ENCODE assay signal across 8 mouse cellular contexts in the genomic region with DNA sequence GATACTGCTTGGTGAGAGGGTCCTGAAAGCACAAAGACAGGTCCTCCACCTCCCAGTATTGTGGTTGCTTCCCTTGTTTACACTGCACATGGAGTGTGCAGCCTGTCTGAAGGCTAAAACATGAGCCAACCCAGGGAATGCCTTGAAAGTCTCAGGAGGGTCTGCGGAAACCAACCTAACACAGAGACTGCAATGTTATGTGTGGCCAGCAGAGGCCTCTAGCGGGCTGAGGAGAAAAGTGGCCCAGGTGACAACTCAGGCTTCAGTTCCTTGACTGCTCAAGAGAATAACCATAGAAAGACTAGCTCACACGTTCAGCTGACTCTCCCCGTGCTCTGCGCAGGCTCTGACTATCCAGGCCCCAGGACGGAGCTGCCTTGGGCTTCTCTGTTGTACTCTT. TPM values are rescaled to one million over a fixed set of nuclear protein-coding genes. Genes with fewer than 3 reads are reported as not detected.
DNase-seq lines count a peak whose midpoint lies in the region; ATAC-seq and TF ChIP-seq lines count a peak whose summit lies in the region.

No protein-coding gene starts in this region.

- DNase-seq in CD4-positive helper T cell, adult 2 months (ENCODE audit: low read depth, low spot score), result peak; percentile 52
- DNase-seq in Patski (ENCODE audit: low read depth, low spot score), result no peak
- peak; percentile 77 for DNase-seq in embryo, embryonic 10.5 days (ENCODE audit: low spot score)
- DNase-seq in heart, adult 8-10 months (ENCODE audit: low spot score), result peak; percentile 33
- peak; percentile 35 for DNase-seq in kidney, adult 2 months
- DNase-seq in liver, postnatal 0 days, result peak; percentile 50
- DNase-seq in yolk sac, embryonic 10.5 days (ENCODE audit: low spot score), result no peak

- no peak overlapping the region for H3K27ac ChIP-seq in kidney, adult 2 months (ENCODE audit: insufficient read depth, low read depth, low read length)
- no peak overlapping the region for H3K27ac ChIP-seq in liver, postnatal 0 days (ENCODE audit: low read depth)
- no peak overlapping the region for H3K27ac ChIP-seq in neural tube, embryonic 12.5 days

- H3K4me1 ChIP-seq in kidney, adult 2 months (ENCODE audit: control insufficient read depth, insufficient read depth, low read length), result no peaks in the 10 kb centered on the region; the same call in 1 of the 2 replicates
- no peaks in the 10 kb centered on the region for H3K4me1 ChIP-seq in liver, postnatal 0 days (ENCODE audit: insufficient read depth)
- no peaks in the 10 kb centered on the region for H3K4me1 ChIP-seq in neural tube, embryonic 12.5 days

- TF ChIP-seq EP300 in liver, postnatal 0 days (IDR thresholded peaks at IDR 0.05; ENCODE audit: low read depth), result no peak

- no peak for ATAC-seq in Patski
- ATAC-seq in liver, postnatal 0 days, result 0 out of 2 replicates have a peak, but pooled peaks have one; percentile 27
- peak; percentile 76 for ATAC-seq in neural tube, embryonic 12.5 days (ENCODE audit: low FRiP score, low read depth)

- H3K9ac ChIP-seq in liver, postnatal 0 days (replicated peaks), result no peak overlapping the region
- no peak overlapping the region for H3K9ac ChIP-seq in neural tube, embryonic 12.5 days

- WGBS in kidney, adult 2 months, result 3% methylated on average over 6 of the region's 6 CpGs
- WGBS in liver, postnatal 0 days (ENCODE audit: insufficient replicate concordance), result 9% methylated on average over 6 of the region's 6 CpGs
- WGBS in neural tube, embryonic 12.5 days, result 8% methylated on average over 6 of the region's 6 CpGs

- POLR2A ChIA-PET in Patski (lab: Charles Lee), result no interaction called here

- no peak overlapping the region for H3K4me3 ChIP-seq in kidney, adult 2 months (ENCODE audit: insufficient read depth, low read depth, low read length)
- H3K4me3 ChIP-seq in liver, postnatal 0 days (ENCODE audit: low read depth, low read length), result no peak overlapping the region
- no peak overlapping the region for H3K4me3 ChIP-seq in neural tube, embryonic 12.5 days

- no peaks in the 10 kb centered on the region for H3K36me3 ChIP-seq in kidney, adult 2 months (ENCODE audit: control insufficient read depth, insufficient read depth, low read length)
- no peaks in the 10 kb centered on the region for H3K36me3 ChIP-seq in liver, postnatal 0 days (replicated peaks; ENCODE audit: insufficient read depth, low read length)
- no peaks in the 10 kb centered on the region for H3K36me3 ChIP-seq in neural tube, embryonic 12.5 days

- TF ChIP-seq POLR2A in kidney, adult 2 months (IDR thresholded peaks at IDR 0.05; ENCODE audit: low read depth, low read length), result no peak

- no peaks in the 10 kb centered on the region for H3K27me3 ChIP-seq in Patski
- H3K27me3 ChIP-seq in kidney, adult 2 months (replicated peaks; ENCODE audit: control insufficient read depth, insufficient read depth, low read length), result no peaks in the 10 kb centered on the region
- H3K27me3 ChIP-seq in liver, postnatal 0 days (ENCODE audit: insufficient read depth, low read length), result no peaks in the 10 kb centered on the region
- no peaks in the 10 kb centered on the region for H3K27me3 ChIP-seq in neural tube, embryonic 12.5 days (replicated peaks)

- CTCF ChIA-PET in Patski (lab: Charles Lee), result interaction anchor here (1.0 kb wide), 1 partner anchor 26 kb away, joined by 3 read pairs; no protein-coding TSS in a partner anchor

- no peaks in the 10 kb centered on the region for H3K9me3 ChIP-seq in liver, postnatal 0 days (ENCODE audit: low read length)
- H3K9me3 ChIP-seq in neural tube, embryonic 12.5 days, result no peaks in the 10 kb centered on the region

- peak; percentile 73 for TF ChIP-seq CTCF in Patski (IDR thresholded peaks at IDR 0.05)
- peak; percentile 81 for TF ChIP-seq CTCF in kidney, adult 2 months (conservative IDR thresholded peaks at IDR 0.05; ENCODE audit: insufficient read depth, insufficient read length, low read depth, low read length)
- TF ChIP-seq CTCF in liver, postnatal 0 days (IDR thresholded peaks at IDR 0.05; ENCODE audit: low read depth), result peak; percentile 87

- in situ Hi-C loops in Patski (cut with MboI; ENCODE audit: low pct_unique_long_range_greater_than_20kb), result no loop called here

- H3K4me2 ChIP-seq in liver, postnatal 0 days (ENCODE audit: low read depth, low read length), result no peak overlapping the region
- H3K4me2 ChIP-seq in neural tube, embryonic 12.5 days (replicated peaks), result no peak overlapping the region

RNA-seq across cellular contexts. Expression of a gene that starts 20.8 kb away (rescaled TPM):
- 0.05 TPM for polyA plus RNA-seq in Patski (2021)
- total RNA-seq in heart, adult 8-10 months (2022), result 100 to 1,000 TPM; 116 to 137 (median 123) TPM
- 12.6 and 12.9 TPM in 2 replicates for polyA plus RNA-seq in kidney, adult 2 months (2012; rRNA removed)
- polyA plus RNA-seq in liver, postnatal 0 days (2015; fragmentation: Nextera tagmentation; extraction: Ambion mirVana), result 2.0 and 3.2 TPM in 2 replicates
- polyA plus RNA-seq in neural tube, embryonic 12.5 days (2016; fragmentation: Nextera tagmentation; extraction: Ambion mirVana), result 31.9 and 33.3 TPM in 2 replicates

Comparison
In these comparisons a context has a peak if more than half of its experiments do, and no peak if none do; other contexts are left out.
1. DNase-seq: peak in CD4-positive helper T cell, adult 2 months (single experiment), embryo, embryonic 10.5 days (single experiment), heart, adult 8-10 months (single experiment), kidney, adult 2 months (single experiment) and liver, postnatal 0 days (single experiment); none in Patski (single experiment) and yolk sac, embryonic 10.5 days (single experiment).
2. Peak in every context shown above with its lines, with median percentiles within 50 percentile points of each other: CTCF ChIP-seq.